Mouse (Mus musculus): ENCODE data around the gene Rpl13a. TPM values are rescaled to one million over a fixed set of nuclear protein-coding genes. Genes with fewer than 3 reads are reported as not detected.
A peak's percentile ranks its signal among the peaks of the same experiment; 100 is the strongest.

Gene Rpl13a
- polyA plus RNA-seq, 1 experiment from 2014 or later, result 1,485 TPM

GRCm38 (mm10) chr7:45151303-45151702 is 22.7 kb upstream of the Rpl13a start:
- ATAC-seq (ENCODE audit: low FRiP score, low TSS enrichment) (peak; percentile 7; the same call in 1 of the 2 replicates), DNase-seq (ENCODE audit: low spot score) (peak; percentile 55)
- H3K27me3 ChIP-seq (ENCODE audit: control insufficient read depth, insufficient read depth, low read length), result no peaks in the 10 kb centered on the region
- no peaks in the 10 kb centered on the region for H3K9me3 ChIP-seq (ENCODE audit: control insufficient read depth, low read length)
- 18% methylated on average over 11 of the region's 11 CpGs for WGBS
- H3K4me3 ChIP-seq (ENCODE audit: low read depth, low read length), result no peak overlapping the region
- peaks cover 8% of the 10 kb centered on the region; the same call in 1 of the 2 replicates for H3K4me1 ChIP-seq (replicated peaks; ENCODE audit: control insufficient read depth, insufficient read depth)
- peak overlapping the region; percentile 85 for H3K27ac ChIP-seq (replicated peaks)
- 0 out of 2 replicates have a peak, but pooled peaks cover 2% of the 10 kb centered on the region for H3K36me3 ChIP-seq (ENCODE audit: control insufficient read depth, insufficient read depth, low read length)
- TF ChIP-seq CTCF (IDR thresholded peaks at IDR 0.05; ENCODE audit: low read depth), result no peak
- H3K9ac ChIP-seq (ENCODE audit: low read length), result no peak overlapping the region
- peak overlapping the region; percentile 5; the same call in 1 of the 2 replicates for H3K4me2 ChIP-seq (replicated peaks; ENCODE audit: low read depth)

- Histone ChIP-seq H3K4me1 (replicated peaks; ENCODE audit: control insufficient read depth, insufficient read depth) (peaks cover 8% of the 10 kb centered on the region; the same call in 1 of the 2 replicates), H3K27me3 (ENCODE audit: control insufficient read depth, insufficient read depth, low read length) (no peaks in the 10 kb centered on the region), H3K4me3 (ENCODE audit: low read depth, low read length) (no peak overlapping the region), H3K9me3 (ENCODE audit: control insufficient read depth, low read length) (no peaks in the 10 kb centered on the region), H3K9ac (ENCODE audit: low read length) (no peak overlapping the region), H3K4me2 (replicated peaks; ENCODE audit: low read depth) (no peak overlapping the region), H3K27ac (replicated peaks) (peak overlapping the region; percentile 85), H3K36me3 (ENCODE audit: control insufficient read depth, insufficient read depth, low read length) (0 out of 2 replicates have a peak, but pooled peaks cover 2% of the 10 kb centered on the region)
- no peak for DNase-seq (ENCODE audit: low spot score)
- ATAC-seq (ENCODE audit: low FRiP score, low TSS enrichment), result no peak
- TF ChIP-seq EP300 (optimal IDR thresholded peaks at IDR 0.05) (no peak), CTCF (IDR thresholded peaks at IDR 0.05; ENCODE audit: low read depth) (no peak)
- WGBS, result 65% methylated on average over 4 of the region's 4 CpGs
Observed at GRCm38 (mm10) chr7:45150321-45150720, 21.8 kb upstream of the Rpl13a start.

- peak overlapping the region; percentile 85 for H3K27ac ChIP-seq (replicated peaks)
- DNase-seq (ENCODE audit: low spot score) (no peak), ATAC-seq (ENCODE audit: low FRiP score, low TSS enrichment) (no peak)
- H3K4me1 ChIP-seq (replicated peaks; ENCODE audit: control insufficient read depth, insufficient read depth), result peaks cover 8% of the 10 kb centered on the region; the same call in 1 of the 2 replicates
- no peak for TF ChIP-seq CTCF (IDR thresholded peaks at IDR 0.05; ENCODE audit: low read depth)
- no peak for TF ChIP-seq EP300 (optimal IDR thresholded peaks at IDR 0.05)
- H3K36me3 ChIP-seq (ENCODE audit: control insufficient read depth, insufficient read depth, low read length), result peaks cover 6% of the 10 kb centered on the region
- H3K27me3 ChIP-seq (ENCODE audit: control insufficient read depth, insufficient read depth, low read length), result no peaks in the 10 kb centered on the region
- no peak overlapping the region for H3K4me3 ChIP-seq (ENCODE audit: low read depth, low read length)
- no peak overlapping the region for H3K4me2 ChIP-seq (replicated peaks; ENCODE audit: low read depth)
- no peak overlapping the region for H3K9ac ChIP-seq (ENCODE audit: low read length)
- WGBS, result 71% methylated on average over 6 of the region's 6 CpGs
- H3K9me3 ChIP-seq (ENCODE audit: control insufficient read depth, low read length), result no peaks in the 10 kb centered on the region
Observed at GRCm38 (mm10) chr7:45149545-45149944, 21.0 kb upstream of the Rpl13a start.

GRCm38 (mm10) chr7:45148534-45149098 is 20.1 kb upstream of the Rpl13a start:
- no peak for ATAC-seq (ENCODE audit: low FRiP score, low TSS enrichment)
- Histone ChIP-seq H3K4me2 (replicated peaks; ENCODE audit: low read depth) (no peak overlapping the region), H3K27me3 (ENCODE audit: control insufficient read depth, insufficient read depth, low read length) (no peaks in the 10 kb centered on the region), H3K36me3 (ENCODE audit: control insufficient read depth, insufficient read depth, low read length) (peaks cover 6% of the 10 kb centered on the region), H3K4me3 (ENCODE audit: low read depth, low read length) (no peak overlapping the region), H3K27ac (replicated peaks) (0 out of 2 replicates have a peak overlapping the region, but pooled peaks have one; percentile 30), H3K4me1 (replicated peaks; ENCODE audit: control insufficient read depth, insufficient read depth) (peaks cover 8% of the 10 kb centered on the region; the same call in 1 of the 2 replicates), H3K9me3 (ENCODE audit: control insufficient read depth, low read length) (no peaks in the 10 kb centered on the region), H3K9ac (ENCODE audit: low read length) (0 out of 2 replicates have a peak overlapping the region, but pooled peaks have one; percentile 13)
- WGBS, result 39% methylated on average over 4 of the region's 4 CpGs
- no peak for DNase-seq (ENCODE audit: low spot score)
- TF ChIP-seq EP300 (optimal IDR thresholded peaks at IDR 0.05) (no peak), CTCF (IDR thresholded peaks at IDR 0.05; ENCODE audit: low read depth) (no peak)

GRCm38 (mm10) chr7:45147899-45148298 is 19.3 kb upstream of the Rpl13a start:
- TF ChIP-seq EP300 (optimal IDR thresholded peaks at IDR 0.05), result no peak
- no peak for TF ChIP-seq CTCF (IDR thresholded peaks at IDR 0.05; ENCODE audit: low read depth)
- 87% methylated on average over 11 of the region's 11 CpGs for WGBS
- peaks cover 8% of the 10 kb centered on the region; the same call in 1 of the 2 replicates for H3K4me1 ChIP-seq (replicated peaks; ENCODE audit: control insufficient read depth, insufficient read depth)
- no peaks in the 10 kb centered on the region for H3K27me3 ChIP-seq (ENCODE audit: control insufficient read depth, insufficient read depth, low read length)
- peaks cover 6% of the 10 kb centered on the region for H3K36me3 ChIP-seq (ENCODE audit: control insufficient read depth, insufficient read depth, low read length)
- H3K9me3 ChIP-seq (ENCODE audit: control insufficient read depth, low read length), result no peaks in the 10 kb centered on the region
- H3K9ac ChIP-seq (ENCODE audit: low read length), result no peak overlapping the region
- no peak for DNase-seq (ENCODE audit: low spot score)
- no peak for ATAC-seq (ENCODE audit: low FRiP score, low TSS enrichment)
- no peak overlapping the region for H3K27ac ChIP-seq (replicated peaks)
- H3K4me2 ChIP-seq (replicated peaks; ENCODE audit: low read depth), result no peak overlapping the region
- no peak overlapping the region for H3K4me3 ChIP-seq (ENCODE audit: low read depth, low read length)

DNA sequence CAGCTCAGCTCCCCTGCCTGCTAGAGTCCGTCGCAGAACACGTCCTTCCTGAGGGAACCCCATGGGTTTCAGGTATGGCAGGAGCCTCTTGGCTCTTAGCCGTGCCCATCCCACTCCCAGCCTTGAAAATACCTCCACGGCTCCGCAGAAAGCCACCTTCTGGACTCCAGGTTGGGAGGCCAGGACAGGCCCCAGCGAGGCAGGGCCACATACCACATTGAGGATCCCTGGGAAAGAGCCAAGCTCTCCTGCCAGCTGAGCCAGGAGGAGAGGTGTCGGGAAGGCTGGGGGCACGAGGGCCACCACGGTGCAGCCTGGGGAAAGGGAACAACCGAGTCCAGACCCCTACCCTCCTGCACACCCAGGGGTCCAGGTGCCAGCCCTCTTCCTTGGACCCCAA is 18.7 kb upstream of the Rpl13a start:
- WGBS, result 92% methylated on average over 11 of the region's 11 CpGs
- no peak overlapping the region for H3K27ac ChIP-seq (replicated peaks)
- TF ChIP-seq EP300 (optimal IDR thresholded peaks at IDR 0.05) (no peak), CTCF (IDR thresholded peaks at IDR 0.05; ENCODE audit: low read depth) (no peak)
- H3K4me1 ChIP-seq (replicated peaks; ENCODE audit: control insufficient read depth, insufficient read depth), result peaks cover 8% of the 10 kb centered on the region; the same call in 1 of the 2 replicates
- no peaks in the 10 kb centered on the region for H3K9me3 ChIP-seq (ENCODE audit: control insufficient read depth, low read length)
- no peak overlapping the region for H3K4me3 ChIP-seq (ENCODE audit: low read depth, low read length)
- H3K36me3 ChIP-seq (ENCODE audit: control insufficient read depth, insufficient read depth, low read length), result peaks cover 6% of the 10 kb centered on the region
- DNase-seq (ENCODE audit: low spot score) (no peak), ATAC-seq (ENCODE audit: low FRiP score, low TSS enrichment) (no peak)
- H3K9ac ChIP-seq (ENCODE audit: low read length), result no peak overlapping the region
- no peaks in the 10 kb centered on the region for H3K27me3 ChIP-seq (ENCODE audit: control insufficient read depth, insufficient read depth, low read length)
- no peak overlapping the region for H3K4me2 ChIP-seq (replicated peaks; ENCODE audit: low read depth)
